Mouse (Mus musculus): ENCODE measurements around the gene Abcc2.

Gene Abcc2

GRCm38 (mm10) chr19:43851996-43852630, 70.1 kb downstream of the Abcc2 start:
- no peak for DNase-seq (ENCODE audit: low spot score in 2 of 2)

GRCm38 (mm10) chr19:43852837-43853545, 71.0 kb downstream of the Abcc2 start:
- DNase-seq (ENCODE audit: low spot score in 2 of 2): no peak

- no peak for DNase-seq (ENCODE audit: low spot score in 2 of 2)
Measured at GRCm38 (mm10) chr19:43857347-43857746, 75.4 kb downstream of the Abcc2 start.

DNA sequence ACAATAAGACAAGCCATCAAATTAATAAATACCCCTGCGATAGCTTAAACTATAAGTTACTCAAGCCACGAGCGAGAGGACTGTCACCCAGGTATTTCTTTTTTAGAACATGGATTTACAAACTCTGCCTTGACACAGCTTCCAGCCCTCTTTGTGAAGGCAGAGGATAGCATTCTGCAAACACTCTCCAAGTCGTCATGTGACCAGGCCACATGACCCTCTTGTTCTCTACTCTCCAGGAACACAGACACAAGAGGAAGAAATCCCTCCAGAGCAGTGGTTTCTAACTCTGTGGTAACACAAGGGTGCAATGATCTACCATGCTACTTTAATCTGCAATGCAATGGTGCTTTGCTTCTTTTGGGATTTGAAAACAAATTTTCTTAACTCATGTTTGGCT, 88.4 kb downstream of the Abcc2 start:
- no peak for DNase-seq (ENCODE audit: low spot score in 2 of 2)

GRCm38 (mm10) chr19:43874351-43874750, 92.4 kb downstream of the Abcc2 start:
- no peak for DNase-seq (ENCODE audit: low spot score in 2 of 2)

DNA sequence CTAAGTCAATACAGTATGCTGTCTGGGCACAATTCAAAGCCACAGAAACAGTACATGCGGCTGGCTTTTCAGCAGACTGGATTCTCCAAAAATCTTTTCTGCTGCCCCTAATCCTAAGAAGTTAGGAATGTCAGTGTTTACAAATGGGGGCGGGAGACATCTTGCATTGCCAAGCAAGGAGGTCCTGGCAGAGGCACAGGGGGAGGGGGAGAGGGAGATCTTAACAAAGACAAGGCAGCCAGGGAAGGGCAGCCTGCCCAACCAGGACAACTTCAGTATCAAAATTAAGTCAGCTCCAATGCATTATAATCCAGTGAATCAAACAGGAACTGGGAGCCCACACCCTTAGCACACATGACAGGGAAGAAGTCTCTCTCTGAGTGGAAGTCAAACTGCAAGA, 94.0 kb downstream of the Abcc2 start:
- DNase-seq (ENCODE audit: low spot score in 2 of 2): no peak

DNA sequence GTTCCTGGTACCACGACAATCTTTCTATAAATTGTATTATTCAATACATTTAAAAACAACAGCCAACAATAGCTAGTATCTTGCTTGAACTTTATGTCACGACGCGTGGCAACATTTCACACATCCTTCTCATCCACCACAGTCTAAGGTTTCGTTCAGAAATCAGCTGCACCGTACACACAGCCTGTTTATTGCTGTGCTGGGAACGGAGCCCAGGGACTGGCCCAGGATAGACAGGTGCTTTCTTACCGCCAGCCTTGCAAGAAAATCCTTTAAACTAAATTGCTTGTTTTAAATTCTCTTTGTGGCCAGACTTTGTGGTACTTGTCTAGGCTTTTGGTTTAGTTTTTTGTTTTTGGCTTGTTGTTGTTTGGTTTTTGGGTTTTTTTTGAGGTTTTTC, 95.4 kb downstream of the Abcc2 start:
- no peak for DNase-seq (ENCODE audit: low spot score in 2 of 2)

- DNase-seq (ENCODE audit: low spot score in 2 of 2): no peak
Measured at GRCm38 (mm10) chr19:43878111-43879092, 96.4 kb downstream of the Abcc2 start.

DNA sequence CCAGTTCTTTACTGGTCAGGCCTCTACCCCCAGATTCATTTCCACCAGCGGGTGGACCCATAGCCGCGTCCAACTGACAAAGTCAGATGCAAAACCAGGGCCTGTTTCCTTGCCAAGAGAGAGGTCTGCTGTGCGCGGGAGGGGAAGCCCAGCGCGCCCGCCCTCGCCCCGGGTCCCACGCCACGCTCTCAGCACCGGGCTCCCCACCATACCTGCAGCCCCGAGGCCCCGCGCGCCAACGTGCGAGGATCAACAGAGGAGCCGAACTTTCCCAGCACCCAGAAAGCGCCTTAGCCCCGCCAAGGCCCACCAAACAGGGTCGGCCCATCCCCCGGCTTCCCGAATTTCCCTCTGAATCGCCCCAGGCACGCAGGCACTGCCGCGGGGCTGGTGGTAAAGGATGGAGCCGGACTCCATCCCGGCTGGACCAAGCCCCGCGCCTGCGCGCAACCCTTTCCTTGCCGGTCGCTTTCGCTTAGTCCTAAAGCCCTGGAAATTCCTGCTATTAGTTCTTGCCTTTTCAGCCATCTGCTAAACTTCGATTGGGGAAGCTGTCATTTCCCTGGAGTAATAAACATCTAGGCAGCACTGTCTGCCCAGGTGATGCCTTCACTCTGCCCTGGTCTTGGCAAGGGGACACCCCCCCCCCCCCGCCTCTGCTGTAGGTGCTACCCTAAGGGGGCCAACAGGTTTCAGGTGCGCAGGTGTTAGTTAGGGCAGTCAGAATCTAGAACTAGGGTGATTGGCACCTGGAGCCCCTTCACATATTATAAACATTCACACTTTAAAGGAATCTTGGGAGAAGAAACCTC, 97.6 kb downstream of the Abcc2 start:
- DNase-seq (ENCODE audit: low spot score in 2 of 2): no peak

GRCm38 (mm10) chr19:43880420-43880819, 98.4 kb downstream of the Abcc2 start:
- DNase-seq (ENCODE audit: low spot score in 2 of 2): no peak

GRCm38 (mm10) chr19:43881615-43882014, 99.6 kb downstream of the Abcc2 start:
- no peak for DNase-seq (ENCODE audit: low spot score in 2 of 2)

GRCm38 (mm10) chr19:43882895-43883573, 101.0 kb downstream of the Abcc2 start:
- no peak for DNase-seq (ENCODE audit: low spot score in 2 of 2)

DNA sequence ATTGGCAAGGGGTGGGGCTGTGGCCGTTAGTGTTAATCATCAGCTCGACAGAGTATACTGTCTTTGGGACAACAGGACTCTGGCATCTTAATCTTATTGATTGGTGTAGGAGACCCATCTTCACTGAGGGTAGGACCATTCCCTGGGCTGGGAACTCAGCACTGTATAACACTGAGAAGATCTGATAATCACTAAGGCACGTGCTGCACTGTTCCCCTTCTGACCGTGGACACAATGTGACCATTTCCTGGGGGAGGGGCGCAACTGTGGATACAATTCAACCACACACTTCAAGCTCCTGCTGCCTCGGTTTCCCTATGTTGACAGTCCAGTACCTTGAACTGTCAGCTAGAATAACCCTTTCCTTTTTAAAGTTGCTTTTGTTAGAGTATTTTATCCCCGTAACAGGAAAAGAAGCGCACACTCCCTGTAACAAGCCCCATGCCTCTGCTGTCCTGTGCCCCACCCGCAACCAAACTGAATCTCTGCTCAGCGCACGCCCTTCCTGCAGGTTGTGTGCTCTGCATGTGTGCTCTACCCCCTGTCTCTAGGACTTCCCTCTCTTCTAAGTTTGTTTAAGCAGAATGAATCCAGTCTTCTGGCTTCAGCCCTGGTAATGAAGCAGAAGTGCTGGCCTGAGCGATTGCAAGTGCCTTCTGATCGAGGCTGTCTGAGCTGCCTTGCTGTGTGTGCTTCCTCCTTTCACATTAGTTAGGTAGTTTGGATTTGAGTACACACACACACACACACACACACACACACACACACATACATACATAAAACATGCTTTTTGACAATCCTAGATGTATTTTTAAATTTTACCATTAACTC, 102.9 kb downstream of the Abcc2 start:
- no peak for DNase-seq (ENCODE audit: low spot score in 2 of 2)

DNA sequence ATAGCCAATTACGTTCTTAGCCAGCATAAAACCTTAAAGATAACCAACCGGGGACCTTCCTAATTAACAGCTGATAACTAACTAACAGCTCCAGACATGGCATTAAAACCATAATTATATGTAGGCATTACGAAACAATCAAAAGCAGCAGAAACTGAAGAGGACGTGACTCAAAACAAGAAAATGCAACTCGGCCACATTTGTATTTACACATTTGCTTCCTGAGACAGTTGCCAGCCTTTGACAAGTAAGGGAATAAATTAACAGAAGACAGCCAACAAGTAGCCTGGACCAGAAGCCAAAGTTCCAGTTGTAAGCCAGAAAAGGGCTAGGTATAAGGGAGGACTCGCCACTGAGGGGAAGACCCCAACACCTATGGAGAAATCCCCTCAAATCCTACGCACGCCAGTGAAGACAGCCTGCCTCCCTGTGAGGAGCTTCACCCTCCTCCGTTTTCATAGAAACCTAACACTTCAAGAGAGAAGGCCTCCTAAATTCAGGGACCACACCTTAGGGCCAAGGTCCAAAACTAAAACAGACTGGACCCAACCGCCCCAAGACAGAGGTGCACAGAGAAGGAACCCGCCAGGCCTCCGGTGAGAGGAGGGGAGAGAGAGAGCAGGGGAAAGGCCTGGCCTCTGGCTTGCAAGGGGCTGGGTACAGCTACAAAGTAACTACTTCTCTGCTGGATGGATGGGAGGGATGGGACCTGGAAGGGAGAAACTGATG, 104.5 kb downstream of the Abcc2 start:
- no peak for DNase-seq (ENCODE audit: low spot score in 2 of 2)

DNA sequence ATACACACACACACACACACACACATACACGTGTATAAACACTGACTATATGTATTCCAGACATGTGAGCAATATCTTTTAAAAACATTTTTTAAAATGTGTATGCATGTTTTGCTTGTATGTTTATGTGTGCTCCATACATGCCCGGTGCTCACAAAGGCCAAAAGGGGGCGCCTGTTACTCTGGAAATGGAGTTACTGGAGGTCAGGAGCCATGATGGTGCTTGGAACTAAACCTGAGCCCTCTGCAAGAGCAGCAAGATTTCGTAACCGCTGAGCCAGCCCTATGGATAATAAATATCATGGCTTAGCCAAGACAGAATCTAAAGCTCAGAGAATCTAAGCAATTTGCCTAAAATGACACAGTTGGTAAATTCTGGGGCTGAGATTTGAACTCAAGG, 105.2 kb downstream of the Abcc2 start:
- no peak for DNase-seq (ENCODE audit: low spot score in 2 of 2)

DNA sequence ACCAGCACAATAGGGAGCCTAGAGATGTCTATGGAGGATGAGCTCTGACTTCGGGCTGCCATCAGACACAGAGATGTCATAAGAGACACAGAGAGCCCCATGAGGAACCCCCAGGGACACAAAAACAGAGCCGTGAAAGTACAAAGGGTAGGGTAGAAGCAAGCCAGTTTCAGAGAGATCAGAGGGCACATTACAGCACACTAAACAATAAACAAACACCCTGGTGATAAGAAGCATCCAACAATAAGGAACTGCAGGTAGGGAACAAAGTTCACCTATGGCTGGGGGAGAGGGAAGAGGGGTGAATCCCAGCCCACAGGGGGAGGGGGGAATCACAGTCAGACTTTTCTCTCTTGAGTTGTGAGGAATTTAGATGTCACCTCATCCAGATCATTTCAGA, 105.7 kb downstream of the Abcc2 start:
- DNase-seq (ENCODE audit: low spot score in 2 of 2): no peak

Data from spleen, postnatal 14 days (tissue).